Mouse (Mus musculus) frontal cortex, postnatal 14 days (tissue): ENCODE results near the gene Gm39566.

Experiments
- DNase-seq, 2 experiments: peaks; one replicate each; pipeline ENCODE4 v3.0.0; 2022; ENCODE audit warnings: low spot score in 2 of 2

Gm39566 gene

GRCm38 (mm10) chr11:69797924-69798323 lies 17.2 kb downstream of the Gm39566 start:
- DNase-seq, result no peak

GRCm38 (mm10) chr11:69795983-69796435 lies 19.1 kb downstream of the Gm39566 start:
- DNase-seq, result no peak

- peak; percentile 82 to 86 for DNase-seq
Observed at GRCm38 (mm10) chr11:69795168-69795982, 19.7 kb downstream of the Gm39566 start, which contains the start of gene Chrnb1. Gene Chrnb1, minus strand, starts transcription at chr11:69795943.

- DNase-seq, result no peak
Observed at GRCm38 (mm10) chr11:69793429-69793828, 21.7 kb downstream of the Gm39566 start.

GRCm38 (mm10) chr11:69791420-69791819 lies 23.7 kb downstream of the Gm39566 start:
- no peak for DNase-seq

- DNase-seq, result no peak
Observed at GRCm38 (mm10) chr11:69789431-69789830, 25.7 kb downstream of the Gm39566 start.

- no peak for DNase-seq
Observed at GRCm38 (mm10) chr11:69787306-69787705, 27.8 kb downstream of the Gm39566 start.

- no peak for DNase-seq
Observed at GRCm38 (mm10) chr11:69784793-69785272, 30.3 kb downstream of the Gm39566 start.

- DNase-seq, result no peak
Observed at GRCm38 (mm10) chr11:69781828-69782227, 33.3 kb downstream of the Gm39566 start.

GRCm38 (mm10) chr11:69778985-69779384 lies 36.1 kb downstream of the Gm39566 start:
- no peak for DNase-seq

GRCm38 (mm10) chr11:69778258-69778982 lies 36.7 kb downstream of the Gm39566 start:
- DNase-seq, result no peak

- no peak for DNase-seq
Observed at GRCm38 (mm10) chr11:69777504-69778257, 37.4 kb downstream of the Gm39566 start.

- no peak for DNase-seq
Observed at GRCm38 (mm10) chr11:69776488-69776887, 38.6 kb downstream of the Gm39566 start.

GRCm38 (mm10) chr11:69775716-69776115 lies 39.4 kb downstream of the Gm39566 start:
- DNase-seq, result no peak

GRCm38 (mm10) chr11:69774961-69775360 lies 40.1 kb downstream of the Gm39566 start:
- DNase-seq, result no peak

- no peak for DNase-seq
Observed at GRCm38 (mm10) chr11:69767625-69767909, 47.5 kb downstream of the Gm39566 start.

- DNase-seq, result no peak
Observed at GRCm38 (mm10) chr11:69766872-69767624, 48.0 kb downstream of the Gm39566 start.

- DNase-seq, result peak in 1 of 2 experiments; percentile 67
Observed at GRCm38 (mm10) chr11:69766126-69766609, 48.9 kb downstream of the Gm39566 start.

GRCm38 (mm10) chr11:69765221-69766125 lies 49.6 kb downstream of the Gm39566 start, which contains the start of gene Zbtb4:
Gene Zbtb4, plus strand, starts transcription at chr11:69765912.
- DNase-seq, result no peak

GRCm38 (mm10) chr11:69763551-69763950 lies 51.5 kb downstream of the Gm39566 start:
- DNase-seq, result no peak
